Mouse (Mus musculus): ENCODE results near the gene Zyx. TPM values are rescaled to one million over a fixed set of nuclear protein-coding genes. Genes with fewer than 3 reads are reported as not detected.

Gene Zyx
- polyA plus RNA-seq, 2 experiments: 152 to 176 TPM

DNA sequence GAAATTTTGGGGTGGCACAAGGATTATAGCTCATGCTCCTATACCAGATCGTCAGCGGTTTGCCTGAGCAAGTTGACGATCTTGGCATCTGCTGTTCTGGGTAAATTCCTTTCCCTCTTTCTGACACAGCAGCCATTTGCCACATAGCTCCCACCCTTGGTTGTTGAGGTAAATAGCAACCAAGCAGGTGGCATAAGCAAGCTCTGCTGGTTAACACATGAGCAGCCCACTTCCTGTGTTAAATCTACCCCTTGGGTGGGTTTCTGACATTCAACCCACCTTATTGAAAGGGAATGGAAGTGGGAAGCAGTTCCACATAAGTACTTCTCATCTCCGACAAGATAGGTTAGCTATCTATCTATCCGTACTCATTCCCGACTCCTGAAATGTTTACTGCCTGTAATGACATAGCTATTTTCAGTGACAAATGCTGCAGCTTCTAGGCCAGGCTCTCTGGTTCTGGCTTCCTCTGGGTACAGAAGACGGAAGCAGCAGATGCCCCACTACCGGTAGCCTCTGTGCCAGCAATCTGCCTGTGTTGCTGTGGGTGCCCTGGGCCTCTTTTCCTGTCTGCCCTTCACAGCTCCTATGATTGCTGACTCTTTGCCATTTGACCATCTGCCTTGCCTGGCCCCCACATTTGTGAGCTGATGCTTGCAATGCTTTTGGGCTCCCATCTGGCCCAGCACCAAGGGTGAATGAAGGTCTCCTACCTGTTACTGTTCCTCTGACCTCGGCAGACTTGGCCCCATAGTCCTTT, 5.9 kb upstream of the Zyx start:
- Histone ChIP-seq H3K27me3 (ENCODE audit: control insufficient read depth, insufficient read depth, low read length) (no peaks in the 10 kb centered on the region), H3K4me1 (ENCODE audit: control insufficient read depth, insufficient read depth, low read length) (0 out of 2 replicates have a peak, but pooled peaks cover under 1% of the 10 kb centered on the region), H3K4me3 (replicated peaks; ENCODE audit: low read length) (no peak overlapping the region), H3K9me3 (ENCODE audit: control insufficient read depth, low read length) (no peaks in the 10 kb centered on the region), H3K4me2 (replicated peaks; ENCODE audit: low read depth, low read length, severe bottlenecking) (no peak overlapping the region), H3K9ac (ENCODE audit: low read depth, low read length, severe bottlenecking) (no peak overlapping the region), H3K27ac (replicated peaks; ENCODE audit: low read depth, low read length) (no peak overlapping the region), H3K36me3 (ENCODE audit: control insufficient read depth, insufficient read depth, low read length) (no peaks in the 10 kb centered on the region)
- WGBS: 78% methylated on average over 9 of the region's 9 CpGs
- no peak for TF ChIP-seq POLR2A (IDR thresholded peaks at IDR 0.05; ENCODE audit: borderline replicate concordance, extremely low read depth, insufficient read depth, insufficient read length)
- DNase-seq (ENCODE audit: low spot score): no peak
- no peak for ATAC-seq (ENCODE audit: low FRiP score, low read depth)

DNA sequence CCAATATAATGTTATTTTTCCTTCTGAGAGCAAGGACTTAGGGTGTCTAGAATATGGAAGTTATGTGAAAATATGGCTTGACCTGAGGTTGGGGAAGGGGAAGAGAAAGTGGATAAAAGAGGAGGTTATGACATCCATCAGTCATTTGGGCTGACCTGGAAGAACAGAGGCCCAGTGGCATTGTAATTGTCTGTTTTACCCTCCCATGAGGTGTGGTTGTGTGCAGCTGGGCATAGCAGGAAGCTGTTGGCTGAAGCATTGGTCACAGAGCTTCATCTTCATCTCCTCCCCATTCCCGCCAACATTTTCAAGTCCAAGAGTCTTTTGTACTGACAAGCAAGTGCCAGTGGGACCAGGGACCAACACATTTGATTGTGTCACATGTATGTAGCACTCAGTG, 5.2 kb upstream of the Zyx start:
- H3K4me3 ChIP-seq (replicated peaks; ENCODE audit: low read length): no peak overlapping the region
- H3K27ac ChIP-seq (replicated peaks; ENCODE audit: low read depth, low read length): no peak overlapping the region
- no peaks in the 10 kb centered on the region for H3K9me3 ChIP-seq (ENCODE audit: control insufficient read depth, low read length)
- no peak overlapping the region for H3K4me2 ChIP-seq (replicated peaks; ENCODE audit: low read depth, low read length, severe bottlenecking)
- H3K27me3 ChIP-seq (ENCODE audit: control insufficient read depth, insufficient read depth, low read length): no peaks in the 10 kb centered on the region
- DNase-seq (ENCODE audit: low spot score) (no peak), ATAC-seq (ENCODE audit: low FRiP score, low read depth) (no peak)
- H3K36me3 ChIP-seq (ENCODE audit: control insufficient read depth, insufficient read depth, low read length): no peaks in the 10 kb centered on the region
- 93% methylated on average over 1 of the region's 1 CpGs for WGBS
- H3K4me1 ChIP-seq (ENCODE audit: control insufficient read depth, insufficient read depth, low read length): 0 out of 2 replicates have a peak, but pooled peaks cover 2% of the 10 kb centered on the region
- TF ChIP-seq POLR2A (IDR thresholded peaks at IDR 0.05; ENCODE audit: borderline replicate concordance, extremely low read depth, insufficient read depth, insufficient read length): no peak
- no peak overlapping the region for H3K9ac ChIP-seq (ENCODE audit: low read depth, low read length, severe bottlenecking)

DNA sequence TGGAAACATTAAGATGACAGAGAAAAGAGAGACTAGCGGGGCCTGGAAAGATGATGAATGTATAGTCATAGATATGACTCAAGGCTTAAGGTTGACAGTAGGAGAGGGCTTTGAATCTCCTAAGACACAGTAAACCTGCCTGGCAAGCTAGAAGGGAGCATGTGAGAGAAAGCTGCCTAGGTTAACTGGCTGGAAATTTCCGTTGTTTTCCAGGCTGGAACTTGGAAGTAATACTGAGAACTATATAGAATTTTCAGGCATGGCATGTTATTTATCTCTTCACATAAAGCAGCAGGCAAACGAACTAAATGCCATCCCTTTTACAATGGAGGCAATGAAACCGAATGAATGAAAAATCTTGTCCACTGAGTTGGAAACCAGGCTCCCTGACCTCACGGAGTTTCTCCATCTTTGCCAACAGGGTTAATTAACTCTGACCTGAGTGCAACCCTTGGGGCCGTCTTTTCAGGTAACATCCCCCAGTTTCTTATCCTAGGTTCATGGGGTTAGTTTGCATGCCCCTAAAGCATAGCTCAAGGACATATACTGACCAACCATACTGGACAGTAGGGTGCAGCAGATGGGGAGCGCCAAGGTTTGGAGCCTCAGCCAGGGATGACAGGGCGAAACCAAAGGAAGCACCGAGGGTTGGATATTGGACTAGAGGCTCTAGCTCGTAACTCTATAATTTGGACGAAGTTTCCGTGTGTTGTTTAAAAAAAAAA, 987 bp upstream of the Zyx start:
- ATAC-seq (ENCODE audit: low FRiP score, low read depth) (no peak), DNase-seq (ENCODE audit: low spot score) (no peak)
- Histone ChIP-seq H3K9me3 (ENCODE audit: control insufficient read depth, low read length) (no peaks in the 10 kb centered on the region), H3K27ac (replicated peaks; ENCODE audit: low read depth, low read length) (no peak overlapping the region), H3K4me3 (replicated peaks; ENCODE audit: low read length) (peak overlapping the region; percentile 79; the same call in 1 of the 2 replicates), H3K36me3 (ENCODE audit: control insufficient read depth, insufficient read depth, low read length) (peaks cover 12% of the 10 kb centered on the region), H3K27me3 (ENCODE audit: control insufficient read depth, insufficient read depth, low read length) (no peaks in the 10 kb centered on the region), H3K9ac (ENCODE audit: low read depth, low read length, severe bottlenecking) (no peak overlapping the region), H3K4me2 (replicated peaks; ENCODE audit: low read depth, low read length, severe bottlenecking) (peak overlapping the region; percentile 77), H3K4me1 (ENCODE audit: control insufficient read depth, insufficient read depth, low read length) (peaks cover 27% of the 10 kb centered on the region)
- TF ChIP-seq POLR2A (IDR thresholded peaks at IDR 0.05; ENCODE audit: borderline replicate concordance, extremely low read depth, insufficient read depth, insufficient read length): no peak
- WGBS: 34% methylated on average over 12 of the region's 12 CpGs

DNA sequence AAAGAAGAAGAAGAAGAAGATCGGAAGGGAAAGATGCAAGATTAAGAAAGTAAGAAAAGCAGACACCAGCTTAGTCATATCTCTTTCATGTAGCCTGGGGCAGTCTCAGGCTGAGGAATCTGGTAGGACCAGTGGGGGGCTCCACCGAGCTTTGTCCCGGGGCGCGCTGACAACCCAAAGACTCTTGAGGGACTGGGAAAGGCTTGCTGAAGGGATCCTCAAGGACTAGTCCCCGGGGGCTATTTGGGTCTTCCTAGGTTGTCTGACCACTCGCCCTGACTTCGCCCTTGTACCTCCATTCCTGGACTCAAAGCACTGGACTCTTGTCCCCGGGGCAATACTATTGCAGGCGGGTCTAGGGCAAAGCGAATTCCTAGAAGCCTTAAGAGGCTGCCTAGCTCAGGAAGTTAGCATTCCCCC, 414 bp upstream of the Zyx start:
- H3K4me3 ChIP-seq (replicated peaks; ENCODE audit: low read length): peak overlapping the region; percentile 79
- H3K27ac ChIP-seq (replicated peaks; ENCODE audit: low read depth, low read length): peak overlapping the region; percentile 93
- no peak for TF ChIP-seq POLR2A (IDR thresholded peaks at IDR 0.05; ENCODE audit: borderline replicate concordance, extremely low read depth, insufficient read depth, insufficient read length)
- peak; percentile 35 for ATAC-seq (ENCODE audit: low FRiP score, low read depth)
- peaks cover 12% of the 10 kb centered on the region for H3K36me3 ChIP-seq (ENCODE audit: control insufficient read depth, insufficient read depth, low read length)
- peak overlapping the region; percentile 77 for H3K4me2 ChIP-seq (replicated peaks; ENCODE audit: low read depth, low read length, severe bottlenecking)
- H3K9me3 ChIP-seq (ENCODE audit: control insufficient read depth, low read length): no peaks in the 10 kb centered on the region
- H3K9ac ChIP-seq (ENCODE audit: low read depth, low read length, severe bottlenecking): peak overlapping the region; percentile 93
- DNase-seq (ENCODE audit: low spot score): peak; percentile 81
- no peaks in the 10 kb centered on the region for H3K27me3 ChIP-seq (ENCODE audit: control insufficient read depth, insufficient read depth, low read length)
- peaks cover 32% of the 10 kb centered on the region for H3K4me1 ChIP-seq (ENCODE audit: control insufficient read depth, insufficient read depth, low read length)
- WGBS: 0% methylated on average over 11 of the region's 11 CpGs
